Mouse (Mus musculus) ES-E14 (cell line): ENCODE measurements around the gene Zfand3. TPM values are rescaled to one million over a fixed set of nuclear protein-coding genes. Genes with fewer than 3 reads are reported as not detected.

Experiments
- DNase-seq: peaks from one replicate; pipeline ENCODE4 v3.0.0-alpha.2; 2013; ENCODE audit warnings: low read depth, low spot score
- H3K27ac ChIP-seq: 2 replicates; pipeline ENCODE4 v1.5.1; 2012; ENCODE audit warnings: low read depth, mild to moderate bottlenecking, low read length, moderate library complexity, mixed read lengths; ENCODE audit not compliant: poor library complexity, insufficient read depth, severe bottlenecking
- H3K36me3 ChIP-seq: 2 replicates; pipeline ENCODE4 v1.6.1; 2012; ENCODE audit warnings: mild to moderate bottlenecking, low read length, moderate library complexity, mixed read lengths; ENCODE audit not compliant: control insufficient read depth, poor library complexity, insufficient read depth, severe bottlenecking
- H3K4me1 ChIP-seq, 2 experiments: fragments of 150-350 bp in 1 of 2; sonication (generic) in 1 of 2; 2 replicates each; pipeline ENCODE4 v1.6.1; 2012; ENCODE audit warnings: low read length in 2 of 2, mild to moderate bottlenecking in 1 of 2, mixed read lengths in 1 of 2; ENCODE audit not compliant: control insufficient read depth in 2 of 2, insufficient read depth in 2 of 2, poor library complexity in 1 of 2
- H3K4me3 ChIP-seq, 2 experiments: fragments of 150-350 bp in 1 of 2; sonication (generic) in 1 of 2; 2 replicates each; pipeline ENCODE4 v1.5.1; 2012; ENCODE audit warnings: low read length in 2 of 2, low read depth in 1 of 2, mild to moderate bottlenecking in 1 of 2, mixed read lengths in 1 of 2; ENCODE audit not compliant: insufficient read depth in 1 of 2, poor library complexity in 1 of 2, severe bottlenecking in 1 of 2
- H3K9ac ChIP-seq: 2 replicates; pipeline ENCODE4 v1.6.1; 2012; ENCODE audit warnings: low read depth, mild to moderate bottlenecking, low read length, mixed read lengths; ENCODE audit not compliant: poor library complexity, insufficient read depth, severe bottlenecking
- H3K9me3 ChIP-seq: fragments of 150-350 bp; sonication (generic); 2 replicates; pipeline ENCODE4 v1.6.1; 2012; ENCODE audit warnings: low read depth, mild to moderate bottlenecking, low read length; ENCODE audit not compliant: control insufficient read depth, insufficient read depth
- CHD2 ChIP-seq: IDR thresholded peaks from 2 replicates; pipeline ENCODE4 v1.6.1; 2014; ENCODE audit warnings: mild to moderate bottlenecking, low read depth, low read length, inconsistent platforms
- HCFC1 ChIP-seq: IDR thresholded peaks from 2 replicates; pipeline ENCODE4 v1.6.1; 2012; ENCODE audit warnings: low read length, inconsistent platforms, borderline replicate concordance; ENCODE audit not compliant: insufficient read depth
- MAFK ChIP-seq: IDR thresholded peaks from 2 replicates; pipeline ENCODE4 v1.6.1; 2014; ENCODE audit warnings: mild to moderate bottlenecking, low read depth, low read length, inconsistent platforms; ENCODE audit not compliant: insufficient read depth
- ZC3H11A ChIP-seq: IDR thresholded peaks from 2 replicates; pipeline ENCODE4 v1.6.1; 2012; ENCODE audit warnings: low read depth, mild to moderate bottlenecking, inconsistent platforms, low read length, borderline replicate concordance
- ZNF384 ChIP-seq: IDR thresholded peaks from 2 replicates; pipeline ENCODE4 v1.6.1; 2012; ENCODE audit warnings: low read depth, low read length, inconsistent platforms
- in situ Hi-C, 2 experiments: fragments of 600-800 bp; cut with MboI; formaldehyde crosslinking; loops; one replicate each; pipeline ENCODE4 v1.15.1; 2025; ENCODE audit warnings: low sequenced_read_pairs in 2 of 2, inconsistent platforms in 1 of 2; ENCODE audit not compliant: unreplicated experiment in 2 of 2
- total RNA-seq: library from RNA; depleted of rRNA; stranded (reverse); fragments of 300-350 nt; gene quantifications from 2 replicates; pipeline ENCODE4 v1.2.3, GENCODE M21; 2012

Zfand3 gene
- total RNA-seq, 1 experiment, result 43.3 TPM

DNA sequence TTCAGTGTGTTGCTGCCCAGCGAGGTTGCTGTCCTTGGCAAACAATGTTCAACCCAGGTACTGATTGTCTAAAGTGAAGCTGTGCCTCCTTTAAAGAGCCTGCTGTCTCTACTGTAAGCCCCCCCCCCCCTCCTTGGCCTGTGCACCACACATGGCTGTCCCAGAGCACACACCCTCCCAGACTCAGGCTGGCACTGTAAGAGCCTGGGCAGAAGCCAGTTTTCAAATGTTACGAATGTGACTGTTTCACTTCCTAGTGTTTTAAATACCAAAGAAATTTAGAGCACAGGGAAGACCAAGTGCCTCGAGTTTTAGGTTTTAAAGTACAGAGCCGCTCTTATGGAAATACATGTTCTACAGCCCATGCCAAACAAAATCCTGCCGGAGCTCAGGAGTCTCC is 234.9 kb downstream of the Zfand3 start:
- H3K9ac ChIP-seq, result no peak overlapping the region
- no peaks in the 10 kb centered on the region; the same call in 1 of the 2 replicates for H3K36me3 ChIP-seq
- in situ Hi-C loops, result no loop called here
- no peaks in the 10 kb centered on the region for H3K9me3 ChIP-seq
- no peak overlapping the region for H3K4me3 ChIP-seq
- no peaks in the 10 kb centered on the region for H3K4me1 ChIP-seq
- H3K27ac ChIP-seq, result no peak overlapping the region
- TF ChIP-seq ZNF384 (no peak), HCFC1 (no peak), MAFK (no peak), ZC3H11A (no peak), CHD2 (no peak)
- DNase-seq, result no peak

DNA sequence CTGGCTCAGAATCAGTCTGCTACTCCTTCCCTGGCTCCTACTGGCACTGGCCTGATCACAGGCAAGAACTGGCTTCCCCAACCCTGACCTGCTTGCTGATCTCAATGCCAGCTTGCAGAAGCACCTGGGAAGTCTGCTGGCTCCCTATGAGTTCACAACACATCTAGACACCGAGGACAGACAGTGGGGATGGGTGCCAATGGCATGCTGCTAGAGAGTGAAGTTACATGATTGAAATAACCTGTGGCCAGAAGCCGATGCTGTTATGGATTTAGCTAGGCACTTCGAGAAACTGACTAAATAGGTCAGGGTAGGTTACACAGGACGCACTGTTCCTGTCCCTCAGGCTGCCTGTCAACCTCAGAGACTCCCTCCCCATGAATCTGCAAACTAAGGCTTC is 236.1 kb downstream of the Zfand3 start:
- DNase-seq, result no peak
- Histone ChIP-seq H3K4me3 (no peak overlapping the region), H3K4me1 (no peaks in the 10 kb centered on the region), H3K27ac (no peak overlapping the region), H3K9me3 (no peaks in the 10 kb centered on the region), H3K9ac (no peak overlapping the region), H3K36me3 (no peaks in the 10 kb centered on the region; the same call in 1 of the 2 replicates)
- in situ Hi-C loops, result no loop called here
- TF ChIP-seq CHD2 (no peak), HCFC1 (no peak), ZNF384 (no peak)

DNA sequence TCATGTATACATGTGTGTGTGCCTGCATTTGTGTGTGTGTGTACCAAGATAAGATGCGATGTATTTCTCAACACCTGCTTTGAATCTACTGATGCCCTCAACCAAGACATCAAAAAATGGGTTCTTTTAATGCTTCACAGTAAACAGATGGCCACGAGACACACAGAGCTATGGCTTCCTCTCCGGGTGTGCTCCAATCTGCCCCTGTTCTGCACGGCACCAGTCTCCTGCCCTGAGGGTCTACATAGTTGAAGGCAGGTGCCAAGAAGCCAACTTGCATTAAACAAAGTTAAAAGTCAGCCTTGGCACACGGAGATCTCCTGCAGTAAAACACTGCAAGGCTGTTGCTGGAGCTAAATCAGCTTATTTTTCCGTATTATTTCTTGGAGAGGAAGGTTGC is 236.5 kb downstream of the Zfand3 start:
- DNase-seq, result no peak
- Histone ChIP-seq H3K9ac (no peak overlapping the region), H3K36me3 (no peaks in the 10 kb centered on the region; the same call in 1 of the 2 replicates), H3K4me3 (no peak overlapping the region), H3K9me3 (no peaks in the 10 kb centered on the region), H3K4me1 (no peaks in the 10 kb centered on the region), H3K27ac (no peak overlapping the region)
- in situ Hi-C loops, result no loop called here
- no peak for TF ChIP-seq ZNF384
- TF ChIP-seq HCFC1, result no peak
- TF ChIP-seq ZC3H11A, result no peak
- TF ChIP-seq CHD2, result no peak
- no peak for TF ChIP-seq MAFK

DNA sequence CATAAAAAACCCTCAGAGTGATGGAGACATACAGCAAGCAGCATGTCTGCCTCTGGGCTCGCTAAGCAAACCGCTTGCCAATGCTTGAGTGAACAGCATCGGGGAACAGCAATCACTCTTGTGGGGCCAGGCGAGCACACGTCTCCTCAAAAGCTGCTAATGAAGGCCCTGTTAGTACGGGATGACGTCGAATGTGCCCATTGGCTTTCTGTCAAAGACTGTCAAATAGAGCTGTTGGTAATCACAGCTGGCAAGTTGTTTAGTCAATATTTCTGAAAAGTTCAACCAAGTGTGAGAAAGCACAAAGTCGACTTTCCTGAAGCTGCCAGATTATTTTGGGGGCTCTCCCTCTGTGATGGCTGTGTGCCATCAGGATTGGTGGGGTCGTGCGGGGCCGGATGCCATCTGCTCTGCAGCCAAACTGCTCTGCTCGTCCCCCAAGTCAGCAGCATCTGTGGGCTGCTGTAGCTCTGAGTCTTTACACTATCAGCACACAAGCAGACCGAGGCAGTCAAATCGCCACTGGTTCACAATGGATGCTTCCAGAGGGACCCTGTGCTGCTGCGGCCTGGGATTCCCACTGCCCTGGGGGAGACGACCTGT is 237.3 kb downstream of the Zfand3 start:
- no peaks in the 10 kb centered on the region for H3K4me1 ChIP-seq
- H3K36me3 ChIP-seq, result no peaks in the 10 kb centered on the region; the same call in 1 of the 2 replicates
- in situ Hi-C loops, result no loop called here
- TF ChIP-seq MAFK (no peak), CHD2 (no peak), ZNF384 (no peak), ZC3H11A (no peak), HCFC1 (no peak)
- H3K27ac ChIP-seq, result no peak overlapping the region; the same call in 1 of the 2 replicates
- H3K9me3 ChIP-seq, result no peaks in the 10 kb centered on the region
- DNase-seq, result no peak
- no peak overlapping the region for H3K4me3 ChIP-seq
- H3K9ac ChIP-seq, result no peak overlapping the region

DNA sequence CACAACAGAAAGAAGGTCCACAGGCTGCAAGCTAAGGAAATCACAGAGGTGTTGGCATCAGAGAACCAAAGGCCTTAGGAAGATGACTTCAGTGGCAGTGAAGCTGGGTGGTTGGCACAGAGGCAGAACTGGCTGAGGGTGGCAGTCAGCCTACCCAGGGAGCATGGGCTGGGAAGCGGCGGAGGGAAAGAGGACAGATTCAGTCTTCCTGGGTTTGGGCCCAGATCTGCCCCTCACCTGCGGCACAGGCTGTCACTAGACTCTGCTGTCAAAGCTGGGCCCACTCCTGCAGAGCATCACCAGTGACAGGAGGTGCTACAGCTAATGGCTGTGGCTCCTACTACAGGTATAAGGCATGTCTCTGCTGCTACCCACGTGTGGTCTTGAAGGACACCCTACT is 238.1 kb downstream of the Zfand3 start:
- Histone ChIP-seq H3K9ac (no peak overlapping the region), H3K36me3 (no peaks in the 10 kb centered on the region), H3K4me3 (no peak overlapping the region), H3K27ac (no peak overlapping the region; the same call in 1 of the 2 replicates), H3K9me3 (no peaks in the 10 kb centered on the region), H3K4me1 (no peaks in the 10 kb centered on the region)
- no peak for DNase-seq
- TF ChIP-seq MAFK (no peak), ZNF384 (no peak), ZC3H11A (no peak), CHD2 (no peak), HCFC1 (no peak)
- in situ Hi-C loops, result no loop called here
